Mouse (Mus musculus) forebrain, embryonic 14.5 days (tissue): ENCODE results near the gene Ssh3. TPM values are rescaled to one million over a fixed set of nuclear protein-coding genes. Genes with fewer than 3 reads are reported as not detected.

Experiments
- ATAC-seq: fragments of 200-750 bp; cut with Nextera tagmentation; 2 replicates; pipeline ENCODE4 v1.8.0; 2017; ENCODE audit warnings: mild to moderate bottlenecking, moderate library complexity
- DNase-seq: peaks from one replicate; pipeline ENCODE4 v3.0.0-alpha.2; 2015; ENCODE audit warnings: low spot score
- H3K27ac ChIP-seq: fragments of 300-500 bp; sonication (generic); 2 replicates; pipeline ENCODE4 v1.5.1; 2014; ENCODE audit warnings: low read depth, mild to moderate bottlenecking, control low read depth, low read length, moderate library complexity
- H3K27me3 ChIP-seq: fragments of 300-500 bp; sonication (generic); replicated peaks from 2 replicates; pipeline ENCODE4 v1.6.1; 2014; ENCODE audit warnings: low read length, control low read depth, mixed read lengths; ENCODE audit not compliant: control insufficient read depth, insufficient read depth
- H3K36me3 ChIP-seq: fragments of 300-500 bp; sonication (generic); 2 replicates; pipeline ENCODE4 v1.6.1; 2014; ENCODE audit warnings: low read length, control low read depth; ENCODE audit not compliant: control insufficient read depth, insufficient read depth
- H3K4me1 ChIP-seq: fragments of 300-500 bp; sonication (generic); 2 replicates; pipeline ENCODE4 v1.6.1; 2014; ENCODE audit warnings: antibody characterized with exemption, low read length, control low read depth; ENCODE audit not compliant: control insufficient read depth, insufficient read depth
- H3K4me2 ChIP-seq: fragments of 300-500 bp; sonication (generic); 2 replicates; pipeline ENCODE4 v1.6.1; 2014; ENCODE audit warnings: mild to moderate bottlenecking, control low read depth, low read length
- H3K4me3 ChIP-seq: fragments of 300-500 bp; sonication (generic); 2 replicates; pipeline ENCODE4 v1.5.1; 2014; ENCODE audit warnings: low read depth, low read length, control low read depth
- H3K9ac ChIP-seq: fragments of 300-500 bp; sonication (generic); 2 replicates; pipeline ENCODE4 v1.6.1; 2014; ENCODE audit warnings: mild to moderate bottlenecking, low read length, control low read depth, moderate library complexity
- H3K9me3 ChIP-seq: fragments of 300-500 bp; sonication (generic); replicated peaks from 2 replicates; pipeline ENCODE4 v1.6.1; 2016; ENCODE audit warnings: low read length, control low read depth, mixed read lengths; ENCODE audit not compliant: control insufficient read depth
- WGBS: fragments of 180-500 bp; shearing (Covaris S2); extraction: QIAGEN DNeasy Blood & Tissue Kit; methylation state at CpG from one replicate; pipeline ENCODE4 v1.1.7; 2014; 5-methylcytosine and 5-hydroxymethylcytosine counted together
- polyA plus RNA-seq: library from polyadenylated mRNA; unstranded; fragments of >200 nt; fragmentation: Nextera tagmentation; extraction: Ambion mirVana; gene quantifications from 2 replicates; pipeline ENCODE4 v1.2.1, GENCODE M21; 2014

Gene Ssh3
- polyA plus RNA-seq, 1 experiment from 2014 or later: 4.0 TPM

DNA sequence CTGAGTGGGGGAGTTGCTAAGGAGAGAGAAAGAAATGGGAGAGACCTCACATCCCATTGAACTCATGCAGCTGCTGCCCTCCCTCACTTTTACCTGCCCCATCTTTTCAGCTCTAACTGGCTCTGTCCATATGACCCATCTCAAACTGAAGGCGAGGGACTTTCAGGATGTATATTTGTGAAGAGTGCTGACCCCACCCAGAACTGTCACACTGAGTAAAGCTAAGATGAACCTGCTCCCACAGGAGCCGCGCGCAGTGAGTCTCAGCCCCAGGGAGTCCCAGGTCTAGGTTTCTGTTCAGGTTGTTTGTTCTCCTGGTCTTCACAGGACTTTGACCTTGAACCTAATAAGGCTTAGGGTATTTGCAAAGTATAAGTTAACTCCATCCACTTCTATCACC, 40.1 kb downstream of the Ssh3 start:
- no peak overlapping the region for H3K27ac ChIP-seq
- WGBS: 74% methylated on average over 4 of the region's 4 CpGs
- H3K9ac ChIP-seq: no peak overlapping the region
- DNase-seq: no peak
- no peak overlapping the region for H3K4me3 ChIP-seq
- no peaks in the 10 kb centered on the region for H3K9me3 ChIP-seq
- peaks cover 7% of the 10 kb centered on the region; the same call in 1 of the 2 replicates for H3K4me1 ChIP-seq
- H3K27me3 ChIP-seq: no peaks in the 10 kb centered on the region; the same call in 1 of the 2 replicates
- H3K36me3 ChIP-seq: no peaks in the 10 kb centered on the region
- ATAC-seq: no peak
- no peak overlapping the region for H3K4me2 ChIP-seq

DNA sequence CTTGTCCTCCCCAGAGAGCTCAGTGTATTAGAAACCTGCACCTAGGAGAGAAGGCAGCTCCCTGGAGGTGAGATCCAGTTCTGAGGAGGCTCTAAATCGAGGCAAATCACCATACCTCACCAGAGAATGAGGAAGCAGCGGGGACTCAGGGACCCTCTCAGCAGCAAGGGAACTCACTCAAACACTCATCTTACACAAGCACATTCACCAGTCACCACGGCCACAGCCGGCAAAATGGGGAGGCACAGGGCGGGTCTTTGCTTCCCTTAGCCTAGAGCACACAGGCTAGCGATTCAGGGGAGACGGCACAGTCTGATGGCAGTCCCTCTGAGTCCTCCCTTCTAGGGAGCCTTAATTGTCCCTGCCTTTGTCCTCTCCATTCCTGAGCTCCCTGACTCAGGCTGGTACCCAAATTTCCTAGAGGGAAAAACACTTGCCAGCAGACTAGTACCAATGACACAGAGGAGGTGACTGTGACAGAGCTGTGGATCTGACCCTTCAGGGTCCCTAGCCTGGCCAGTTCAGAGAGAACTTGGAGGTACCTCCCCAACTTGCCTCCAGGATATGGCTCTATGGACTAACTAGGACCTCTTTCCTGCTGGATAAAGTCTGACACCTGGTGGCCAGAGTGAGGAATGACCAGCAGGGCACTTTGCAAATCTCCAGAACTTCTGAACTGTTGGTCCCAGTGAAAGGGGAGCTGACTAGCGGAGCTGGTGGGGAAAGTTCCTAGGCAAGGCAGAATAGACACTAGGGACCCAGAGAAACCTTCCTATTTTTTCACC, 40.9 kb downstream of the Ssh3 start:
- Histone ChIP-seq H3K4me3 (no peak overlapping the region), H3K36me3 (no peaks in the 10 kb centered on the region), H3K4me1 (peaks cover 7% of the 10 kb centered on the region; the same call in 1 of the 2 replicates), H3K27ac (no peak overlapping the region), H3K9ac (no peak overlapping the region), H3K9me3 (no peaks in the 10 kb centered on the region), H3K27me3 (no peaks in the 10 kb centered on the region; the same call in 1 of the 2 replicates), H3K4me2 (no peak overlapping the region)
- 17% methylated on average over 8 of the region's 8 CpGs for WGBS
- DNase-seq (peak; percentile 86), ATAC-seq (peak; percentile 43; the same call in 1 of the 2 replicates)

DNA sequence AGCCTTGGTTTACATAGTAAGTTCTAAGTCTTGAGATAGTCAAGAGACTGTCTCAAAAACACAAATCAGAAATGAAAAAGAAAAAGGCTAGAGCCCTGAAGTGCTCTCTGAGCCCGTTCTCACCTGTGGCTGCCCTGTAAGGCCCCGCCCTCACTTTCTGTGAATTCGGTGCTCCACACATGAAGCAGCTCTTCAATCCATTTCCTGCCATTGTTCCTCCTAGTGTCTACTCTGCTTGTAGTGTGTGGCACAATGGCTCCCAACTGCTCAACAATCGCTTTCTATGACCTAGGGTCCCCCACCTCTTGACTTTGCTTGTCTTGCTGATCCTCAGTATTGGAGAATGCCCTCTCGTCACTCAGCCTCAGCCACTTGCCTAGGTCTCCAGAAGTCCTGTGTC, 41.5 kb downstream of the Ssh3 start:
- H3K9me3 ChIP-seq: no peaks in the 10 kb centered on the region
- peaks cover 7% of the 10 kb centered on the region; the same call in 1 of the 2 replicates for H3K4me1 ChIP-seq
- H3K4me3 ChIP-seq: no peak overlapping the region
- no peaks in the 10 kb centered on the region for H3K36me3 ChIP-seq
- no peak overlapping the region for H3K4me2 ChIP-seq
- no peak for ATAC-seq
- H3K9ac ChIP-seq: no peak overlapping the region
- WGBS: 64% methylated on average over 5 of the region's 5 CpGs
- H3K27ac ChIP-seq: no peak overlapping the region
- DNase-seq: no peak
- H3K27me3 ChIP-seq: no peaks in the 10 kb centered on the region; the same call in 1 of the 2 replicates

DNA sequence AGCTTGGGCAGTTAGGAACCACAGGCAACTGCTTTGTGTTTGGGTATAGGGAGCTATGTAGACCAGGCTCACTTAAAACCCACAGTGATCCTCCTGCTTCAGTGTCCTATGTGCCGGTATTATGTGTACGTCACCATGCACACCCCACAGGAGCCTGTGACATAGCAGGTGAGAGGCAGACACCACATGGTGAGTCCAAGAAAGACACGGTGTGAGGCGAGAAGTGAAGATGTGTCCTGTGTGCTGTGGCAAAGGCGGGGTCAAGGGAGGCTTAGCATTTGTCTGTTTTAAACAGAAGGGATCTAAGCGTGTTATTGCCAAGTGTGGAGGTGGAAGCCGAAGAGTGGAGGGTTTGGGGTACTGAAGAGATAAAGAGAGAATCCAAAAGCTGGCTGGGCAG, 42.2 kb downstream of the Ssh3 start:
- no peaks in the 10 kb centered on the region; the same call in 1 of the 2 replicates for H3K27me3 ChIP-seq
- WGBS: 88% methylated on average over 7 of the region's 7 CpGs
- DNase-seq: no peak
- no peak for ATAC-seq
- 0 out of 2 replicates have a peak, but pooled peaks cover 3% of the 10 kb centered on the region for H3K4me1 ChIP-seq
- H3K4me2 ChIP-seq: no peak overlapping the region
- no peak overlapping the region for H3K9ac ChIP-seq
- H3K9me3 ChIP-seq: no peaks in the 10 kb centered on the region
- H3K4me3 ChIP-seq: no peak overlapping the region
- H3K27ac ChIP-seq: no peak overlapping the region
- no peaks in the 10 kb centered on the region for H3K36me3 ChIP-seq

DNA sequence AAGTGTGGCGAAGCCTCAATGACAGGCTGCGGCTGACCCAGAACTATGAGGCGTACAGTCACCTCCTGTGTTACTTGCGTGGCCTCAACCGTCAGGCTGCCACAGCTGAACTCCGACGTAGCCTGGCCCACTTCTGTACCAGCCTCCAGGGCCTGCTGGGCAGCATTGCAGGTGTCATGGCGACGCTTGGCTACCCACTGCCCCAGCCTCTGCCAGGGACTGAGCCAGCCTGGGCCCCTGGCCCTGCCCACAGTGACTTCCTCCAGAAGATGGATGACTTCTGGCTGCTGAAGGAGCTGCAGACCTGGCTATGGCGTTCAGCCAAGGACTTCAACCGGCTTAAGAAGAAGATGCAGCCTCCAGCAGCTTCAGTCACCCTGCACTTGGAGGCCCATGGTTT, 46.8 kb downstream of the Ssh3 start:
- no peak overlapping the region for H3K27ac ChIP-seq
- H3K36me3 ChIP-seq: no peaks in the 10 kb centered on the region
- H3K9ac ChIP-seq: peak overlapping the region; percentile 25; the same call in 1 of the 2 replicates
- no peak overlapping the region for H3K4me3 ChIP-seq
- H3K4me2 ChIP-seq: no peak overlapping the region
- no peaks in the 10 kb centered on the region for H3K9me3 ChIP-seq
- ATAC-seq (no peak), DNase-seq (no peak)
- peaks cover 6% of the 10 kb centered on the region; the same call in 1 of the 2 replicates for H3K4me1 ChIP-seq
- WGBS: 84% methylated on average over 11 of the region's 11 CpGs
- 0 out of 2 replicates have a peak, but pooled peaks cover 3% of the 10 kb centered on the region for H3K27me3 ChIP-seq

DNA sequence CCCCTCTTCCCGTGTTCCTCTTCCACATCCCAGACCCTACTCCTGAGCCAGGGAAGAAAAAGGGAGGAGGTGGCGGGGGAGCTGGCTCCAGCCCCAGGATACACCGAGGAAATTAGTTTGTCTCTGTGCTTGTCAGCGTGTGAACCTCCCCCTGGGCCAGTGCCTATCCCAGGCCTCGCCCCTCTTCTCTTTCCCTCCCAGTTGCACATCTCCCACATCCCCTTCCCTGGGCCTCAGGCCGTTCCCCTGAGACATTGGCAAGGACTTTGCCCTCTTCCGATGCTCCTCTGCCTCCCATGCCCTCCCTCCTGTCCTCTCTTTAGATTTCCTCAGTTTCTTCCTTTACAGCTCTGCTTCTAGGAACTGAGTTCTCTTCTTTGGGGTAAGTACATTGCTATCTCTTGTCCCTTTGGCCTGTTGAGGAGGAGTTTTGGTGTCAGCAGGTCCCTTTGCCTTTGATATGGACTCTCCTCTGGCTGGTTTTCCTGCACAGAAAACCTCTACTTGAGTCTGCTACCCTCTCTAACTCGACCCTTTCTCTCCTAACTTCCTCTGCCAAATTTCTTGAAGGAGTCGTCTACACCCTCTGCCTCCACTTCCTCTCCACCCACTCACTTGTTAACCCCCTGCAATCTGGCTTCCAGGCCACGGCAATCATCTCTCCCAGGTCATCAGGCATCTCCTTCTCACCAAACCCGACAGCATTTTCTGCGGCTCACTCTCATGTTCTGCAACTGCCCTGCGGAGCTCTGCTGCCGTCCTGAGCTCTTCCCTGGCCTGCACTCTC, 47.8 kb downstream of the Ssh3 start:
- Histone ChIP-seq H3K4me2 (no peak overlapping the region), H3K27ac (no peak overlapping the region), H3K4me1 (peaks cover 6% of the 10 kb centered on the region; the same call in 1 of the 2 replicates), H3K36me3 (no peaks in the 10 kb centered on the region), H3K9me3 (no peaks in the 10 kb centered on the region), H3K27me3 (peaks cover 10% of the 10 kb centered on the region), H3K4me3 (no peak overlapping the region), H3K9ac (0 out of 2 replicates have a peak overlapping the region, but pooled peaks have one; percentile 13)
- DNase-seq (peak; percentile 37), ATAC-seq (no peak)
- WGBS: 52% methylated on average over 14 of the region's 14 CpGs

DNA sequence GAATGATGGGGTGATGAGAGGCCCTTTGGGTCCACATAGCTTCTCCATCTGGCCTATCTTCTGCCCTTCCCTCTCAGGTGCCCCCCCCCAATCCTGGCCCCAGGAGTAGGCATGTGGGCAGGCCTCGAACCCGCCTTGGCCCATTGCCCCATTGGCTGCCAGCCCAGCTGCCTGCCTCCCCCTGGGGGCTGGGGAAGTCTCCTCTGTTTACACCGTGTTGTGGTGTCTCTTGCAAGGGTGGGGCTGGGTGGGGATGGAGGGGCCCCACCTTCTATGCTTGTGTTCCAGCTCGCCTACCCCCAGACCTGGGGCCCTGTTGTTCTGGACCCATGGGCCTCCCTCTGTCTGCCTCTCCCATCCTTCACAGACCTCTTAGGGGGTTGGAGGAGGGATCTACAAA, 48.6 kb downstream of the Ssh3 start:
- H3K36me3 ChIP-seq: no peaks in the 10 kb centered on the region
- no peak overlapping the region for H3K27ac ChIP-seq
- H3K4me1 ChIP-seq: peaks cover 6% of the 10 kb centered on the region; the same call in 1 of the 2 replicates
- no peak for ATAC-seq
- peaks cover 17% of the 10 kb centered on the region for H3K27me3 ChIP-seq
- H3K9me3 ChIP-seq: no peaks in the 10 kb centered on the region
- no peak overlapping the region for H3K9ac ChIP-seq
- DNase-seq: no peak
- 45% methylated on average over 4 of the region's 4 CpGs for WGBS
- H3K4me2 ChIP-seq: no peak overlapping the region
- no peak overlapping the region for H3K4me3 ChIP-seq

DNA sequence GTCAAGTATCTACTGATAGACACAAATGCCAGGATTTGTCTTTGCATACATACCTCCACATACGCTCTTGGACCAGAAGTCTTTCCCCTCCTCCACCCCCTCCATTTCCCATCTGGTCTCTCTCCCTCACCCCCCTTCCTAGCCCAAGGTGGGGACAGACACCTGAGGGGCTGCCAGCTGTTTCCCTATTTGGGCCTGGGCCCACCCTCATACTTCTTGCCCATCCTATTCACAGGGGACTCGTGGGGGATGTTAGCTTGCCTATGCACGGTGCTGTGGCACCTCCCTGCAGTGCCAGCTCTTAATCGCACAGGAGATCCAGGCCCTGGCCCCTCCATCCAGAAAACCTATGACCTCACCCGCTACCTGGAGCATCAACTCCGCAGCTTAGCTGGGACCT, 49.0 kb downstream of the Ssh3 start:
- Histone ChIP-seq H3K4me1 (peaks cover 10% of the 10 kb centered on the region), H3K9me3 (no peaks in the 10 kb centered on the region), H3K9ac (no peak overlapping the region), H3K27ac (no peak overlapping the region), H3K27me3 (peaks cover 20% of the 10 kb centered on the region), H3K4me3 (no peak overlapping the region), H3K4me2 (no peak overlapping the region), H3K36me3 (no peaks in the 10 kb centered on the region)
- whole genome bisulfite sequencing: 78% methylated on average over 6 of the region's 6 CpGs
- DNase-seq: no peak
- ATAC-seq: no peak
